Mouse (Mus musculus): ENCODE measurements around the gene Tcerg1l. TPM values are rescaled to one million over a fixed set of nuclear protein-coding genes. Genes with fewer than 3 reads are reported as not detected.

The Tcerg1l gene
- polyA plus RNA-seq, 1 experiment = 0.51 TPM

GRCm38 (mm10) chr7:138367570-138367969 lies 30.0 kb downstream of the Tcerg1l start:
- WGBS = 88% methylated on average over 7 of the region's 7 CpGs
- TF ChIP-seq CTCF (IDR thresholded peaks at IDR 0.05; ENCODE audit: extremely low read depth, insufficient read depth, insufficient read length, insufficient replicate concordance) = no peak
- TF ChIP-seq POLR2A (IDR thresholded peaks at IDR 0.05; ENCODE audit: low read depth, low read length) = no peak
- H3K27ac ChIP-seq (ENCODE audit: insufficient read depth, low read length) = no peak overlapping the region
- no peak for DNase-seq (ENCODE audit: low read depth in 1 of 2, low spot score in 2 of 2)
- no peak overlapping the region for H3K4me3 ChIP-seq (ENCODE audit: extremely low read depth, insufficient read depth, insufficient read length)
- H3K27me3 ChIP-seq (ENCODE audit: control insufficient read depth, insufficient read depth, low read length) = no peaks in the 10 kb centered on the region
- no peaks in the 10 kb centered on the region for H3K4me1 ChIP-seq (ENCODE audit: control insufficient read depth, insufficient read depth, insufficient read length)
- no peaks in the 10 kb centered on the region for H3K36me3 ChIP-seq (ENCODE audit: control insufficient read depth, insufficient read depth, low read length)

- no peaks in the 10 kb centered on the region for H3K27me3 ChIP-seq (ENCODE audit: control insufficient read depth, insufficient read depth, low read length)
- 48% methylated on average over 8 of the region's 8 CpGs for WGBS
- TF ChIP-seq CTCF (IDR thresholded peaks at IDR 0.05; ENCODE audit: extremely low read depth, insufficient read depth, insufficient read length, insufficient replicate concordance) (no peak), POLR2A (IDR thresholded peaks at IDR 0.05; ENCODE audit: low read depth, low read length) (no peak)
- H3K27ac ChIP-seq (ENCODE audit: insufficient read depth, low read length) = no peak overlapping the region
- H3K36me3 ChIP-seq (ENCODE audit: control insufficient read depth, insufficient read depth, low read length) = no peaks in the 10 kb centered on the region
- no peak for DNase-seq (ENCODE audit: low read depth in 1 of 2, low spot score in 2 of 2)
- no peaks in the 10 kb centered on the region for H3K4me1 ChIP-seq (ENCODE audit: control insufficient read depth, insufficient read depth, insufficient read length)
- no peak overlapping the region for H3K4me3 ChIP-seq (ENCODE audit: extremely low read depth, insufficient read depth, insufficient read length)
Measured at GRCm38 (mm10) chr7:138365519-138365918, 32.0 kb downstream of the Tcerg1l start.

- no peak for TF ChIP-seq CTCF (IDR thresholded peaks at IDR 0.05; ENCODE audit: extremely low read depth, insufficient read depth, insufficient read length, insufficient replicate concordance)
- TF ChIP-seq POLR2A (IDR thresholded peaks at IDR 0.05; ENCODE audit: low read depth, low read length) = no peak
- no peaks in the 10 kb centered on the region for H3K4me1 ChIP-seq (ENCODE audit: control insufficient read depth, insufficient read depth, insufficient read length)
- DNase-seq (ENCODE audit: low read depth in 1 of 2, low spot score in 2 of 2) = no peak
- no peaks in the 10 kb centered on the region for H3K27me3 ChIP-seq (ENCODE audit: control insufficient read depth, insufficient read depth, low read length)
- WGBS = 80% methylated on average over 8 of the region's 8 CpGs
- H3K4me3 ChIP-seq (ENCODE audit: extremely low read depth, insufficient read depth, insufficient read length) = no peak overlapping the region
- H3K27ac ChIP-seq (ENCODE audit: insufficient read depth, low read length) = no peak overlapping the region
- H3K36me3 ChIP-seq (ENCODE audit: control insufficient read depth, insufficient read depth, low read length) = no peaks in the 10 kb centered on the region
Measured at GRCm38 (mm10) chr7:138357475-138357874, 40.1 kb downstream of the Tcerg1l start.

DNA sequence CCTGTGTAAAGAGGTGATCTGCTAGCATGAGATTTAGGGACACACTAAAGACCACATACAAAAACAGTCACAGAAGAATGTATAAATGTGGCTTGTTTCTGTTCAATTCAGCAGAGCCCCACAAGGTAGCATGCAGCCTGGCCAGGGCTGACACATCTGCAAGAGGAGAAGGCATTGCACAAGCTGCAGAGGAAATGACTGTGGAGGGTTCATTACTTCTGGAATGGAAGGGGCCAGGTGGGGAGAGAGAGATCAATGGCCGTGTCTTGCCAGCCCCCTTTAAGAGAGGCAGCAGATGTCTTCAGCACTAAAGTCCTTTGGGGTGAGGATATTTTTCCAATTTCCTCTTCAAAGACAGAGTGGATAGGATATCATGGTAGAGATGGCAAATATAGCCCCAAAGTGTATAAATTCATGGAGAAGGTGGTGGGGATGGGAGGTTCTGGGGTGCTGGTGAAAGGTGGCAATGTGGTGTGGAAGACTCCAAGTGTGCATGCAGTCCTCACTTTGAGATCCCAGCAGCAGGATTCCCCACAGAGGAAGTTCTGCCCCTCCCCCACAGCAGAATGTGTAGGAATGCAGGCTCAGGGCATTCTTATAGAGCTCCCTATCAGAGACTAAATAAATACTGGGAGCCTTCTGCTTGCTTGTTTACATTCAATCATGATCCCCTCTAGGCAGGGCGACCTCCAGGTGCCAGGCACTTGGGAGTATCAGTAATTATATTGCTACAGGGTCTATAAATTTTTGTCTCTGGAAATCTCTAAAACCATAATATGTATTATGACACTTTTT lies 40.7 kb downstream of the Tcerg1l start:
- no peak overlapping the region for H3K4me3 ChIP-seq (ENCODE audit: extremely low read depth, insufficient read depth, insufficient read length)
- no peaks in the 10 kb centered on the region for H3K36me3 ChIP-seq (ENCODE audit: control insufficient read depth, insufficient read depth, low read length)
- no peaks in the 10 kb centered on the region for H3K27me3 ChIP-seq (ENCODE audit: control insufficient read depth, insufficient read depth, low read length)
- TF ChIP-seq POLR2A (IDR thresholded peaks at IDR 0.05; ENCODE audit: low read depth, low read length) = no peak
- TF ChIP-seq CTCF (IDR thresholded peaks at IDR 0.05; ENCODE audit: extremely low read depth, insufficient read depth, insufficient read length, insufficient replicate concordance) = no peak
- no peak for DNase-seq (ENCODE audit: low read depth in 1 of 2, low spot score in 2 of 2)
- no peak overlapping the region for H3K27ac ChIP-seq (ENCODE audit: insufficient read depth, low read length)
- WGBS = 25% methylated on average over 2 of the region's 2 CpGs
- no peaks in the 10 kb centered on the region for H3K4me1 ChIP-seq (ENCODE audit: control insufficient read depth, insufficient read depth, insufficient read length)

DNA sequence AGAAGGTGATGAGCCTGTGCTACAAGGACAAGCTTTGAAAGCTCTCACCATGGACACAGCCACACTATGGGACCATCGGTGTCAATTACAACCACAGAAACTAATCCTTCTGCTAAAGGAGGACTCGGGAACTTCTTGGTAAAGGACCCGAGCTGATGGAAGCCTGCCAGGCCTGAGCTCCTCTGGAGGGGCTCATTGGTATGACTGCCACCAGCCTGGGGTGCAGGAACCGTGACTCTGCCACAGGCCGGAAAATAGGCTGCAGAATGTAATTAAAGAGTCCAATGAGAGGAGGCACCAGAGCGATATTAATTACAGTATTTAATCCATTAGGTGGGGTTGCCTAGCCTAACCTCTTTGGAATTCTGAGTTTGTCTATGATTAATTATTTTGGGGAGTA lies 52.1 kb downstream of the Tcerg1l start:
- TF ChIP-seq CTCF (IDR thresholded peaks at IDR 0.05; ENCODE audit: extremely low read depth, insufficient read depth, insufficient read length, insufficient replicate concordance) (no peak), POLR2A (IDR thresholded peaks at IDR 0.05; ENCODE audit: low read depth, low read length) (no peak)
- Histone ChIP-seq H3K27me3 (ENCODE audit: control insufficient read depth, insufficient read depth, low read length) (no peaks in the 10 kb centered on the region), H3K4me1 (ENCODE audit: control insufficient read depth, insufficient read depth, insufficient read length) (no peaks in the 10 kb centered on the region), H3K4me3 (ENCODE audit: extremely low read depth, insufficient read depth, insufficient read length) (no peak overlapping the region), H3K36me3 (ENCODE audit: control insufficient read depth, insufficient read depth, low read length) (no peaks in the 10 kb centered on the region), H3K27ac (ENCODE audit: insufficient read depth, low read length) (no peak overlapping the region)
- WGBS = 84% methylated on average over 6 of the region's 6 CpGs
- no peak for DNase-seq (ENCODE audit: low read depth in 1 of 2, low spot score in 2 of 2)

DNA sequence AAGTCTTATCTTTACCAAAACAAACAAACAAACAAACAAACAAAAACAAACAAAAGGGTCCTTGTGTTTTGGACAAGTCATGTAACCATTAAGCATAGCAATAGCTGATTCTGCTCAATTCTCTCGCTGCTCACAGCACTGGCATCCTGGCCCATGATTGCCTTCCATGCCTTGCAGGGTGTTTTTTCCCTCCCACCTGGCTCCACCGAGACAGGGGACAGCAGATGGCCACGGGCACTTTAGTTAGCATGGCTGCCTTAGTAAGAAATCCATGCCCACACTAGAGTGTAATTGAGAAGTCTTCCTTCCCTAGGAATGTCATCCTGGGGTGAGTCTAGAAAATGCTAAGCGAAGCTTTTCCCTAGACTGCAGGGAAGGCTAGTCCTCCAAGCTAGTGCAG lies 59.1 kb downstream of the Tcerg1l start:
- no peaks in the 10 kb centered on the region for H3K36me3 ChIP-seq (ENCODE audit: control insufficient read depth, insufficient read depth, low read length)
- no peaks in the 10 kb centered on the region for H3K4me1 ChIP-seq (ENCODE audit: control insufficient read depth, insufficient read depth, insufficient read length)
- no peaks in the 10 kb centered on the region for H3K27me3 ChIP-seq (ENCODE audit: control insufficient read depth, insufficient read depth, low read length)
- no peak for TF ChIP-seq POLR2A (IDR thresholded peaks at IDR 0.05; ENCODE audit: low read depth, low read length)
- no peak for TF ChIP-seq CTCF (IDR thresholded peaks at IDR 0.05; ENCODE audit: extremely low read depth, insufficient read depth, insufficient read length, insufficient replicate concordance)
- WGBS = 69% methylated on average over 4 of the region's 4 CpGs
- no peak for DNase-seq (ENCODE audit: low read depth in 1 of 2, low spot score in 2 of 2)
- H3K27ac ChIP-seq (ENCODE audit: insufficient read depth, low read length) = no peak overlapping the region
- H3K4me3 ChIP-seq (ENCODE audit: extremely low read depth, insufficient read depth, insufficient read length) = no peak overlapping the region

DNA sequence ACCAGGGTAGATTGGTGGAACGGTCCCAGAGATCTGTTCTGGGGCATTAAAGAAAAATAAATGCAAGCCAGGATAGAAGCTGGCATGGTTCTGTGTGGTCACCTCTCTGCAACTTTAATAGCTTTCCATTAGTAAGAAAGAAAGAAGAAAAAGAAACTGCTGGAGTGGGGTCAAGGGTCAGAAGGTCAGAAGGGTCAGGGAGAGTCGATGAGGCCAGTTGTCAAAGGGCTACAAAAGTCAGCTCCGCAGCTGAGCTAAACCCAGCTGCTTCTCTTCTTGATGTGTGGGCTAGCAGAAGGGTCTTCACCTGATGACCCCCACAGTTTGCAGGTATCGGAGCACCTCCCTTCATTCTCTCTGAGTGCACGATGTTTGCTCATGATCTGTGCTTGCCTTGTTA lies 59.6 kb downstream of the Tcerg1l start:
- H3K36me3 ChIP-seq (ENCODE audit: control insufficient read depth, insufficient read depth, low read length) = no peaks in the 10 kb centered on the region
- no peak for DNase-seq (ENCODE audit: low read depth in 1 of 2, low spot score in 2 of 2)
- H3K4me3 ChIP-seq (ENCODE audit: extremely low read depth, insufficient read depth, insufficient read length) = no peak overlapping the region
- H3K27me3 ChIP-seq (ENCODE audit: control insufficient read depth, insufficient read depth, low read length) = no peaks in the 10 kb centered on the region
- H3K4me1 ChIP-seq (ENCODE audit: control insufficient read depth, insufficient read depth, insufficient read length) = no peaks in the 10 kb centered on the region
- 75% methylated on average over 5 of the region's 5 CpGs for WGBS
- H3K27ac ChIP-seq (ENCODE audit: insufficient read depth, low read length) = no peak overlapping the region
- TF ChIP-seq CTCF (IDR thresholded peaks at IDR 0.05; ENCODE audit: extremely low read depth, insufficient read depth, insufficient read length, insufficient replicate concordance) = no peak
- TF ChIP-seq POLR2A (IDR thresholded peaks at IDR 0.05; ENCODE audit: low read depth, low read length) = no peak
